Mouse (Mus musculus): ENCODE results near the gene Cetn4. TPM values are rescaled to one million over a fixed set of nuclear protein-coding genes. Genes with fewer than 3 reads are reported as not detected.

Gene Cetn4
- polyA plus RNA-seq, 1 experiment from 2014 or later: 1.1 TPM

DNA sequence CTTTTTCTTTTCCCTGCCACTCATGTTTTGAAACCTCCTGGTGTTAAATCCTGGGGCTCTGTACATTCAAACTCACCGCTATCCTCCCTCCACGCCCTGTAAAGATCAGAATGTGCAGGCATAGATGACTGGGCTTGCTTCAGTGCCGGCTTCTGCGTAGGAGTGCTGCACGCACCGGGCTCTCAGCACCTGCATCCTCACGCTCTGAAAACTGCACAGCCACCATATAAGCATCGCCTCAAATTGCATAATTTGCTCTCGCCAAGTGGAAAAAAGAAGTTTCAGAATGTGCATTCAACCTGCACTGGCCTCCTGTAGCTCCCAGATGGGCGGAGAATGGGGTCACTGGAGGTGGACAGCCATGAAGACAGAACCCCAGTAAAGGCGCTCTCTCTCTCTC lies 44.2 kb downstream of the Cetn4 start:
- no peaks in the 10 kb centered on the region for H3K9me3 ChIP-seq (ENCODE audit: control insufficient read depth, low read length)
- 80% methylated on average over 11 of the region's 11 CpGs for WGBS

DNA sequence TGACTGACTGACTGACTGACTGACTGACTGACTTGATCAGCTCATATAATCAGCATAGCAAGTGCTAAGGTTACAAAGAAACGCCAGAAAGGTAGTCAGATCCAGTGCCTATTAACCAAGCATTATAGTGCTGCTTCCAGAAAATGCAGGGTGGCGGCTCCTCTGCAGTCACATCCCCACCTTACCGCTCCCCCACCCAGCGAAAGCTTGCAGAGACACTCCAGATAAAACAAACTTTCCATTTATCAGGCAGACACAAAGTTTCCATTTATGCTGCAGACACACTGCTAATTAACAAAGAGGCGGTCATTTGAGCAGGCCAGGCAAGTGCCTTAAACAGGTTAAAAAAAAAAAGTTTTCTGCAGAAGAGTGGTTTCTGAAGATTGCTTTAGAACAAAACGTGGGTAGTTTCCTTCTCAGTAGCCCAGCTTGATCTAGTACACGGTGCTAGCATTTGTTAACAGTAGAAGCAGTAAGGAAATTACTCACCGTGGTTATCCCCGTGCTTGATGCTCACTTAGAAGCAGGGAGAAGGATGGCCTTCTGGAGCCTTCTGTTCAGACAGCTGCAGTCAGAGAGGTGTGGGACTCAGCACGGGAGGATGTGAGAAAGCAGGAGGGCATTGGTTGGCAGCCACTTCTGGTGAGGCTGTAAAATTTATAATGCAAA lies 53.0 kb downstream of the Cetn4 start:
- Histone ChIP-seq H3K9me3 (ENCODE audit: control insufficient read depth, low read length) (no peaks in the 10 kb centered on the region), H3K27ac (ENCODE audit: low read depth, low read length) (no peak overlapping the region), H3K36me3 (ENCODE audit: control insufficient read depth, insufficient read depth, low read length) (no peaks in the 10 kb centered on the region), H3K4me1 (ENCODE audit: control insufficient read depth, insufficient read depth, low read length) (no peaks in the 10 kb centered on the region), H3K4me2 (no peak overlapping the region), H3K4me3 (ENCODE audit: low read depth, low read length) (no peak overlapping the region), H3K9ac (ENCODE audit: low read length) (no peak overlapping the region), H3K27me3 (ENCODE audit: control insufficient read depth, insufficient read depth, low read length) (no peaks in the 10 kb centered on the region)
- ATAC-seq (ENCODE audit: low FRiP score): no peak
- 79% methylated on average over 10 of the region's 10 CpGs for WGBS
- no peak for DNase-seq (ENCODE audit: low spot score, missing footprints)

More for the DNA sequence above, 44.2 kb downstream of the Cetn4 start:
- Histone ChIP-seq H3K9ac (ENCODE audit: low read length) (no peak overlapping the region), H3K4me1 (ENCODE audit: control insufficient read depth, insufficient read depth, low read length) (no peaks in the 10 kb centered on the region), H3K27me3 (ENCODE audit: control insufficient read depth, insufficient read depth, low read length) (no peaks in the 10 kb centered on the region), H3K27ac (ENCODE audit: low read depth, low read length) (no peak overlapping the region), H3K4me2 (no peak overlapping the region), H3K36me3 (ENCODE audit: control insufficient read depth, insufficient read depth, low read length) (no peaks in the 10 kb centered on the region), H3K4me3 (ENCODE audit: low read depth, low read length) (no peak overlapping the region)
- no peak for ATAC-seq (ENCODE audit: low FRiP score)
- no peak for DNase-seq (ENCODE audit: low spot score, missing footprints)

GRCm38 (mm10) chr3:37257776-37258175 lies 54.7 kb downstream of the Cetn4 start:
- no peaks in the 10 kb centered on the region for H3K36me3 ChIP-seq (ENCODE audit: control insufficient read depth, insufficient read depth, low read length)
- no peaks in the 10 kb centered on the region for H3K4me1 ChIP-seq (ENCODE audit: control insufficient read depth, insufficient read depth, low read length)
- ATAC-seq (ENCODE audit: low FRiP score) (no peak), DNase-seq (ENCODE audit: low spot score, missing footprints) (no peak)
- no peaks in the 10 kb centered on the region for H3K9me3 ChIP-seq (ENCODE audit: control insufficient read depth, low read length)
- H3K4me3 ChIP-seq (ENCODE audit: low read depth, low read length): no peak overlapping the region
- H3K27ac ChIP-seq (ENCODE audit: low read depth, low read length): no peak overlapping the region
- H3K4me2 ChIP-seq: no peak overlapping the region
- no peak overlapping the region for H3K9ac ChIP-seq (ENCODE audit: low read length)
- H3K27me3 ChIP-seq (ENCODE audit: control insufficient read depth, insufficient read depth, low read length): no peaks in the 10 kb centered on the region
- 89% methylated on average over 15 of the region's 15 CpGs for WGBS

Other genes starting within 250 kb of the Cetn4 start
- 0.54 and 0.74 TPM in 2 replicates for gene Adad1, start 249.2 kb downstream of the Cetn4 start, polyA plus RNA-seq (2014; fragmentation: Nextera tagmentation; extraction: Ambion mirVana)
- 0.39 and 0.49 TPM in 2 replicates for gene Il2, start 186.7 kb downstream of the Cetn4 start, polyA plus RNA-seq (2014; fragmentation: Nextera tagmentation; extraction: Ambion mirVana)
- gene Il21, start 80.1 kb downstream of the Cetn4 start, polyA plus RNA-seq (2014; fragmentation: Nextera tagmentation; extraction: Ambion mirVana): not detected in 2 replicates
- 6.8 and 8.3 TPM in 2 replicates for gene Bbs12, start 154 bp downstream of the Cetn4 start, polyA plus RNA-seq (2014; fragmentation: Nextera tagmentation; extraction: Ambion mirVana)
- 0.86 and 0.91 TPM in 2 replicates for gene Fgf2, start 35.6 kb upstream of the Cetn4 start, polyA plus RNA-seq (2014; fragmentation: Nextera tagmentation; extraction: Ambion mirVana)
- gene Spata5, start 107.2 kb upstream of the Cetn4 start, polyA plus RNA-seq (2014; fragmentation: Nextera tagmentation; extraction: Ambion mirVana): 42.1 and 42.3 TPM in 2 replicates
- 3.3 and 3.5 TPM in 2 replicates for gene Nudt6, start 107.5 kb upstream of the Cetn4 start, polyA plus RNA-seq (2014; fragmentation: Nextera tagmentation; extraction: Ambion mirVana)